Mouse (Mus musculus): ENCODE results near the gene Top2a. TPM values are rescaled to one million over a fixed set of nuclear protein-coding genes. Genes with fewer than 3 reads are reported as not detected.

Gene Top2a
- polyA plus RNA-seq, 1 experiment: 227 TPM

- TF ChIP-seq CTCF (IDR thresholded peaks at IDR 0.05; ENCODE audit: borderline replicate concordance, insufficient read depth, low read length) (no peak), POLR2A (IDR thresholded peaks at IDR 0.05; ENCODE audit: low read depth, low read length) (no peak)
- H3K4me3 ChIP-seq (ENCODE audit: insufficient read depth, low read length): no peak overlapping the region
- no peak overlapping the region for H3K27ac ChIP-seq (ENCODE audit: insufficient read depth, low read length)
- H3K4me1 ChIP-seq (ENCODE audit: control insufficient read depth, insufficient read depth, low read length): peaks cover 13% of the 10 kb centered on the region
These were observed 70.6 kb downstream of the Top2a start for GRCm38 (mm10) chr11:98953361-98953760.

GRCm38 (mm10) chr11:98952736-98953135 lies 71.3 kb downstream of the Top2a start:
- Histone ChIP-seq H3K27ac (ENCODE audit: insufficient read depth, low read length) (no peak overlapping the region), H3K4me1 (ENCODE audit: control insufficient read depth, insufficient read depth, low read length) (peaks cover 19% of the 10 kb centered on the region)
- TF ChIP-seq CTCF (IDR thresholded peaks at IDR 0.05; ENCODE audit: borderline replicate concordance, insufficient read depth, low read length): no peak
- no peak for TF ChIP-seq POLR2A (IDR thresholded peaks at IDR 0.05; ENCODE audit: low read depth, low read length)

GRCm38 (mm10) chr11:98952111-98952510 lies 71.9 kb downstream of the Top2a start:
- TF ChIP-seq POLR2A (IDR thresholded peaks at IDR 0.05; ENCODE audit: low read depth, low read length) (no peak), CTCF (IDR thresholded peaks at IDR 0.05; ENCODE audit: borderline replicate concordance, insufficient read depth, low read length) (no peak)
- Histone ChIP-seq H3K4me3 (ENCODE audit: insufficient read depth, low read length) (no peak overlapping the region), H3K4me1 (ENCODE audit: control insufficient read depth, insufficient read depth, low read length) (peaks cover 25% of the 10 kb centered on the region), H3K27ac (ENCODE audit: insufficient read depth, low read length) (no peak overlapping the region)

More at GRCm38 (mm10) chr11:98952736-98953135, 71.3 kb downstream of the Top2a start:
- no peak overlapping the region for H3K4me3 ChIP-seq (ENCODE audit: insufficient read depth, low read length)

GRCm38 (mm10) chr11:98951026-98951906 lies 72.7 kb downstream of the Top2a start:
- no peak for TF ChIP-seq CTCF (IDR thresholded peaks at IDR 0.05; ENCODE audit: borderline replicate concordance, insufficient read depth, low read length)
- peak; percentile 61; the same call in 1 of the 2 replicates for TF ChIP-seq POLR2A (IDR thresholded peaks at IDR 0.05; ENCODE audit: low read depth, low read length)
- peaks cover 28% of the 10 kb centered on the region for H3K4me1 ChIP-seq (ENCODE audit: control insufficient read depth, insufficient read depth, low read length)
- H3K4me3 ChIP-seq (ENCODE audit: insufficient read depth, low read length): no peak overlapping the region
- peak overlapping the region; percentile 62 for H3K27ac ChIP-seq (ENCODE audit: insufficient read depth, low read length)

- TF ChIP-seq CTCF (IDR thresholded peaks at IDR 0.05; ENCODE audit: borderline replicate concordance, insufficient read depth, low read length) (no peak), POLR2A (IDR thresholded peaks at IDR 0.05; ENCODE audit: low read depth, low read length) (no peak)
- H3K27ac ChIP-seq (ENCODE audit: insufficient read depth, low read length): peak overlapping the region; percentile 62
- H3K4me1 ChIP-seq (ENCODE audit: control insufficient read depth, insufficient read depth, low read length): peaks cover 32% of the 10 kb centered on the region
- H3K4me3 ChIP-seq (ENCODE audit: insufficient read depth, low read length): no peak overlapping the region
These were observed 73.5 kb downstream of the Top2a start for GRCm38 (mm10) chr11:98950484-98950883.

- Histone ChIP-seq H3K4me1 (ENCODE audit: control insufficient read depth, insufficient read depth, low read length) (peaks cover 35% of the 10 kb centered on the region), H3K4me3 (ENCODE audit: insufficient read depth, low read length) (no peak overlapping the region), H3K27ac (ENCODE audit: insufficient read depth, low read length) (no peak overlapping the region)
- TF ChIP-seq CTCF (IDR thresholded peaks at IDR 0.05; ENCODE audit: borderline replicate concordance, insufficient read depth, low read length) (no peak), POLR2A (IDR thresholded peaks at IDR 0.05; ENCODE audit: low read depth, low read length) (no peak)
These were observed 74.0 kb downstream of the Top2a start for GRCm38 (mm10) chr11:98949958-98950460.

GRCm38 (mm10) chr11:98949242-98949957 lies 74.6 kb downstream of the Top2a start:
- TF ChIP-seq CTCF (IDR thresholded peaks at IDR 0.05; ENCODE audit: borderline replicate concordance, insufficient read depth, low read length) (no peak), POLR2A (IDR thresholded peaks at IDR 0.05; ENCODE audit: low read depth, low read length) (no peak)

GRCm38 (mm10) chr11:98947969-98948569 lies 75.9 kb downstream of the Top2a start:
- TF ChIP-seq CTCF (IDR thresholded peaks at IDR 0.05; ENCODE audit: borderline replicate concordance, insufficient read depth, low read length) (no peak), POLR2A (IDR thresholded peaks at IDR 0.05; ENCODE audit: low read depth, low read length) (no peak)
- Histone ChIP-seq H3K4me3 (ENCODE audit: insufficient read depth, low read length) (no peak overlapping the region), H3K4me1 (ENCODE audit: control insufficient read depth, insufficient read depth, low read length) (peaks cover 40% of the 10 kb centered on the region), H3K27ac (ENCODE audit: insufficient read depth, low read length) (peak overlapping the region; percentile 82)

More at GRCm38 (mm10) chr11:98949242-98949957, 74.6 kb downstream of the Top2a start:
- no peak overlapping the region for H3K4me3 ChIP-seq (ENCODE audit: insufficient read depth, low read length)
- no peak overlapping the region for H3K27ac ChIP-seq (ENCODE audit: insufficient read depth, low read length)
- peaks cover 37% of the 10 kb centered on the region for H3K4me1 ChIP-seq (ENCODE audit: control insufficient read depth, insufficient read depth, low read length)

- TF ChIP-seq POLR2A (IDR thresholded peaks at IDR 0.05; ENCODE audit: low read depth, low read length) (no peak), CTCF (IDR thresholded peaks at IDR 0.05; ENCODE audit: borderline replicate concordance, insufficient read depth, low read length) (no peak)
- Histone ChIP-seq H3K4me1 (ENCODE audit: control insufficient read depth, insufficient read depth, low read length) (peaks cover 40% of the 10 kb centered on the region), H3K27ac (ENCODE audit: insufficient read depth, low read length) (peak overlapping the region; percentile 90; the same call in 1 of the 2 replicates), H3K4me3 (ENCODE audit: insufficient read depth, low read length) (no peak overlapping the region)
These were observed 78.4 kb downstream of the Top2a start for GRCm38 (mm10) chr11:98945605-98945977.
